Mouse (Mus musculus) heart, embryonic 14.5 days (tissue): Measurements from ENCODE around the gene Olfr910. TPM values are rescaled to one million over a fixed set of nuclear protein-coding genes. Genes with fewer than 3 reads are reported as not detected.

Experiments
- ATAC-seq: fragments of 200-750 bp; cut with Nextera tagmentation; 2 replicates; pipeline ENCODE4 v1.8.0; 2017; ENCODE audit warnings: low read depth, moderate TSS enrichment; ENCODE audit not compliant: insufficient number of reproducible peaks, insufficient read depth, low FRiP score
- H3K27ac ChIP-seq, 2 experiments: fragments of 200-500 bp in 1 of 2; fragments of 300-500 bp in 1 of 2; sonication (generic) in 1 of 2; replicated peaks in 1 of 2; 2 replicates each; pipeline ENCODE4 v1.5.1; 2012 to 2014; ENCODE audit warnings: low read depth in 2 of 2, low read length in 2 of 2, control low read depth in 1 of 2, mild to moderate bottlenecking in 1 of 2, mixed read lengths in 1 of 2; ENCODE audit not compliant: control insufficient read depth in 1 of 2, insufficient read depth in 1 of 2
- H3K27me3 ChIP-seq: fragments of 300-500 bp; sonication (generic); 2 replicates; pipeline ENCODE4 v1.6.1; 2014; ENCODE audit warnings: mild to moderate bottlenecking, low read length, control low read depth; ENCODE audit not compliant: control insufficient read depth, insufficient read depth
- H3K36me3 ChIP-seq: fragments of 300-500 bp; sonication (generic); 2 replicates; pipeline ENCODE4 v1.6.1; 2014; ENCODE audit warnings: mild to moderate bottlenecking, control low read depth, low read length, mixed read lengths; ENCODE audit not compliant: control insufficient read depth, insufficient read depth
- H3K4me1 ChIP-seq, 2 experiments: fragments of 200-500 bp in 1 of 2; fragments of 300-500 bp in 1 of 2; sonication (generic) in 1 of 2; 2 replicates each; pipeline ENCODE4 v1.6.1; 2012 to 2014; ENCODE audit warnings: low read length in 2 of 2, control low read depth in 1 of 2, mixed read lengths in 1 of 2; ENCODE audit not compliant: control insufficient read depth in 2 of 2, insufficient read depth in 2 of 2
- H3K4me2 ChIP-seq: fragments of 300-500 bp; sonication (generic); 2 replicates; pipeline ENCODE4 v1.6.1; 2014; ENCODE audit warnings: mild to moderate bottlenecking, low read length
- H3K4me3 ChIP-seq, 2 experiments: fragments of 200-500 bp in 1 of 2; fragments of 300-500 bp in 1 of 2; sonication (generic) in 1 of 2; 2 replicates each; pipeline ENCODE4 v1.5.1; 2012 to 2014; ENCODE audit warnings: low read length in 2 of 2, mild to moderate bottlenecking in 2 of 2, control low read depth in 1 of 2, low read depth in 1 of 2, moderate library complexity in 1 of 2; ENCODE audit not compliant: control insufficient read depth in 1 of 2, insufficient read depth in 1 of 2
- H3K9ac ChIP-seq: fragments of 300-500 bp; sonication (generic); 2 replicates; pipeline ENCODE4 v1.6.1; 2014; ENCODE audit warnings: mild to moderate bottlenecking, low read length
- H3K9me3 ChIP-seq: fragments of 300-500 bp; sonication (generic); 2 replicates; pipeline ENCODE4 v1.6.1; 2016; ENCODE audit warnings: low read length, control low read depth; ENCODE audit not compliant: control insufficient read depth
- WGBS: fragments of 180-500 bp; shearing (Covaris S2); extraction: QIAGEN DNeasy Blood & Tissue Kit; methylation state at CpG from one replicate; pipeline ENCODE4 v1.1.7; 2014; 5-methylcytosine and 5-hydroxymethylcytosine counted together
- polyA plus RNA-seq: library from polyadenylated mRNA; unstranded; fragments of >200 nt; fragmentation: Nextera tagmentation; extraction: Ambion mirVana; gene quantifications from 2 replicates; pipeline ENCODE4 v1.2.1, GENCODE M21; 2014

The Olfr910 gene
- not detected in 2 replicates for polyA plus RNA-seq

GRCm38 (mm10) chr9:38537549-38537948, at the start of gene Olfr910:
Gene Olfr910, plus strand, starts transcription at chr9:38537849.
- H3K27me3 ChIP-seq = no peaks in the 10 kb centered on the region
- no peak within 1 kb of the TSS for H3K4me3 ChIP-seq
- H3K9me3 ChIP-seq = peaks cover 2% of the 10 kb centered on the region; the same call in 1 of the 2 replicates
- no peak within 1 kb of the TSS for H3K9ac ChIP-seq
- no peaks in the 10 kb centered on the region for H3K4me1 ChIP-seq
- H3K4me2 ChIP-seq = no peak within 1 kb of the TSS
- no peaks in the 10 kb centered on the region for H3K36me3 ChIP-seq
- WGBS = 84% methylated on average over 2 of the region's 2 CpGs
- H3K27ac ChIP-seq = no peak within 1 kb of the TSS
- ATAC-seq = no peak

- no peak within 1 kb of the TSS for H3K4me2 ChIP-seq
- 74% methylated on average over 2 of the region's 2 CpGs for WGBS
- no peaks in the 10 kb centered on the region for H3K4me1 ChIP-seq
- H3K9ac ChIP-seq = no peak within 1 kb of the TSS
- H3K36me3 ChIP-seq = no peaks in the 10 kb centered on the region
- H3K4me3 ChIP-seq = no peak within 1 kb of the TSS
- H3K27me3 ChIP-seq = no peaks in the 10 kb centered on the region
- H3K27ac ChIP-seq = no peak within 1 kb of the TSS
- no peaks in the 10 kb centered on the region for H3K9me3 ChIP-seq
- ATAC-seq = no peak
These were observed 42.1 kb upstream of the Olfr910 start, which contains the start of gene Olfr907 for GRCm38 (mm10) chr9:38495501-38495900. Gene Olfr907, plus strand, starts transcription at chr9:38495801.

DNA sequence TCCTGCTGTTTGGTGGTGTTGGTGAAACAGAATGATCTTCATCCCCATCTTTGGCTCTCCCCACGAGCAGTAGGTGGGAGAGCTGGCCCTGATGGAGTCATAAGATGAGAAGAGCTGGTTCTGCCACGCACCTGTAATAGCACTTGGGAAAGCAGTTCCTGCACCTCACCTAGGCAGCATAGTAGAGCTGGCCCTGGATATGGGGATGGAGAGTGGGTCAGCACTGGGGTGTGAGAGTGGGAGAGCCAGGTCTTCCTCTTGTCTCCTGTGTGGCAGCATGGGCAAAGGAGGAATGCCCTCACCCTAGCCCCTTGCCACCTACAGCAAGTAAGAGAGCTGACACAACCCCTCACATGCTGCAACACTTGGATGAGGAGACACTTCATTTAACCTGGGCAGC, 25.3 kb upstream of the Olfr910 start:
- 48% methylated on average over 2 of the region's 2 CpGs for WGBS
- Histone ChIP-seq H3K4me2 (no peak overlapping the region), H3K27me3 (no peaks in the 10 kb centered on the region), H3K9ac (no peak overlapping the region), H3K4me1 (no peaks in the 10 kb centered on the region), H3K27ac (no peak overlapping the region), H3K9me3 (no peaks in the 10 kb centered on the region), H3K4me3 (no peak overlapping the region), H3K36me3 (no peaks in the 10 kb centered on the region)
- ATAC-seq = no peak

DNA sequence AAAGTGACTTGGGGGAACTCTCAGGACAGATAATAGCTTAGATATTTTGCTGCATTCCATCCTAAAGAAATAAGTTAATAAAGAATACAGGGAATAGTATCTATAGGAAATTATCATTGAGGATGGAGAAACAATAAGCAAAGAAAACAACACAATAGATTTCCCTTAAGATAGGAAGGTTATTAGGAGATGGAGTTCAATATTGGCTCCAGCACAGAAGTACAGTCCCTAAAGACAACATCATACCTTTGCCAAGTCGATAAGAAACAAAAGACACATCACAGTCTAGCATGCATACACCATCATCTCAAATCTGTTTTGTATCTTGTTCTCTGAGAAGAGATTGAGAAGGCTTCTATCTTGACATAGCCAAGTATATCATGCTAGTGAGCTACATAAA, 16.4 kb upstream of the Olfr910 start, which contains the start of gene Olfr911-ps1:
Gene Olfr911-ps1 (plus strand): TSS at position 301 of the 400 bp plus-strand sequence.
- Histone ChIP-seq H3K27me3 (no peaks in the 10 kb centered on the region), H3K9ac (no peak within 1 kb of the TSS), H3K9me3 (no peaks in the 10 kb centered on the region), H3K4me3 (no peak within 1 kb of the TSS), H3K4me1 (no peaks in the 10 kb centered on the region), H3K4me2 (no peak within 1 kb of the TSS), H3K36me3 (no peaks in the 10 kb centered on the region), H3K27ac (no peak within 1 kb of the TSS)
- no peak for ATAC-seq
- WGBS = 46% methylated on average over 1 of the region's 1 CpGs

GRCm38 (mm10) chr9:38579878-38580277, 42.2 kb downstream of the Olfr910 start, which contains the start of gene Olfr912:
Gene Olfr912, plus strand, starts transcription at chr9:38580178.
- Histone ChIP-seq H3K36me3 (no peaks in the 10 kb centered on the region), H3K4me2 (no peak within 1 kb of the TSS), H3K9me3 (no peaks in the 10 kb centered on the region), H3K27me3 (no peaks in the 10 kb centered on the region), H3K27ac (no peak within 1 kb of the TSS), H3K4me3 (no peak within 1 kb of the TSS), H3K9ac (no peak within 1 kb of the TSS), H3K4me1 (no peaks in the 10 kb centered on the region)
- WGBS = 72% methylated on average over 1 of the region's 1 CpGs
- ATAC-seq = no peak

Other genes with a start within 250 kb of the Olfr910 start
- not detected in 2 replicates for gene Olfr896-ps1, start 246.7 kb upstream of the Olfr910 start, polyA plus RNA-seq
- gene Olfr25, start 208.8 kb upstream of the Olfr910 start, polyA plus RNA-seq = not detected in 2 replicates
- not detected in 2 replicates for gene Olfr898, start 189.4 kb upstream of the Olfr910 start, polyA plus RNA-seq
- not detected in 2 replicates for gene Olfr250, start 171.0 kb upstream of the Olfr910 start, polyA plus RNA-seq
- not detected in 2 replicates for gene Olfr251, start 160.8 kb upstream of the Olfr910 start, polyA plus RNA-seq
- gene Olfr147, start 136.2 kb upstream of the Olfr910 start, polyA plus RNA-seq = not detected in 2 replicates
- gene Olfr901, start 108.4 kb upstream of the Olfr910 start, polyA plus RNA-seq = not detected in 2 replicates
- gene Olfr902, start 90.2 kb upstream of the Olfr910 start, polyA plus RNA-seq = not detected in 2 replicates
- gene Olfr904, start 74.7 kb upstream of the Olfr910 start, polyA plus RNA-seq = not detected in 2 replicates
- gene Olfr905, start 66.7 kb upstream of the Olfr910 start, polyA plus RNA-seq = not detected in 2 replicates
- not detected in 2 replicates for gene Olfr906, start 50.8 kb upstream of the Olfr910 start, polyA plus RNA-seq
- not detected in 2 replicates for gene Olfr907, start 42.0 kb upstream of the Olfr910 start, polyA plus RNA-seq
- gene Olfr911-ps1, start 16.3 kb upstream of the Olfr910 start, polyA plus RNA-seq = not detected in 2 replicates
- gene Olfr912, start 42.3 kb downstream of the Olfr910 start, polyA plus RNA-seq = not detected in 2 replicates
- not detected in 2 replicates for gene Olfr913, start 54.9 kb downstream of the Olfr910 start, polyA plus RNA-seq
- gene Olfr914, start 67.3 kb downstream of the Olfr910 start, polyA plus RNA-seq = not detected in 2 replicates
- gene Olfr916, start 122.0 kb downstream of the Olfr910 start, polyA plus RNA-seq = not detected in 2 replicates
- gene Olfr917, start 128.0 kb downstream of the Olfr910 start, polyA plus RNA-seq = not detected in 2 replicates
- gene Olfr918, start 136.8 kb downstream of the Olfr910 start, polyA plus RNA-seq = not detected in 2 replicates
- not detected in 2 replicates for gene Olfr919, start 165.8 kb downstream of the Olfr910 start, polyA plus RNA-seq
- 23.2 and 25.5 TPM in 2 replicates for gene Vwa5a, start 180.4 kb downstream of the Olfr910 start, polyA plus RNA-seq
- 0.04 and 0.05 TPM in 2 replicates for gene Olfr920, start 214.4 kb downstream of the Olfr910 start, polyA plus RNA-seq
- not detected in 2 replicates for gene Olfr921, start 235.2 kb downstream of the Olfr910 start, polyA plus RNA-seq